Mouse (Mus musculus) testis, adult 2 months (tissue): Measurements from ENCODE around the gene Ppp1ca.

Experiments
- CTCF ChIP-seq: fragments of 200-500 bp; IDR thresholded peaks from 2 replicates; pipeline ENCODE4 v1.5.1; 2012; ENCODE audit warnings: low read depth, mild to moderate bottlenecking, inconsistent platforms, low read length, moderate library complexity; ENCODE audit not compliant: control insufficient read depth, insufficient read depth, insufficient replicate concordance
- POLR2A ChIP-seq: fragments of 200-500 bp; IDR thresholded peaks from 2 replicates; pipeline ENCODE4 v1.6.1; 2012; ENCODE audit warnings: low read depth, mild to moderate bottlenecking, inconsistent platforms, low read length, moderate library complexity; ENCODE audit not compliant: control insufficient read depth

- TF ChIP-seq POLR2A = no peak
- no peak for TF ChIP-seq CTCF
These were observed 10.3 kb downstream of the Ppp1ca start for GRCm38 (mm10) chr19:4202149-4202548.
